Comparison of ENCODE assay signal across 28 mouse cellular contexts in genomic region chr10:18870990-18871389, GRCm38 (mm10). TPM values are rescaled to one million over a fixed set of nuclear protein-coding genes. Genes with fewer than 3 reads are reported as not detected.
DNase-seq lines count a peak whose midpoint lies in the region; ATAC-seq and TF ChIP-seq lines count a peak whose summit lies in the region.
"Had no signal": no experiment of that assay in that cellular context is flagged by ENCODE, and none has a peak within 500 bp of the region (broad histone marks: within the 10 kb centered on the region; RNA-seq: fewer than 3 reads in every experiment).

No protein-coding gene starts in this region.

- H3K27ac ChIP-seq in embryonic facial prominence, embryonic 15.5 days (replicated peaks) = peak overlapping the region; percentile 40; the same call in 1 of the 2 replicates
- no peak overlapping the region for H3K27ac ChIP-seq in intestine, postnatal 0 days (ENCODE audit: low read depth, low read length)
- H3K27ac ChIP-seq: forebrain, embryonic 12.5 days; heart, embryonic 15.5 days; intestine, embryonic 15.5 days; limb, embryonic 15.5 days; neural tube, embryonic 12.5 days had no signal

- H3K9me3 ChIP-seq in embryonic facial prominence, embryonic 15.5 days (replicated peaks) = no peaks in the 10 kb centered on the region
- no peaks in the 10 kb centered on the region for H3K9me3 ChIP-seq in intestine, postnatal 0 days (ENCODE audit: control insufficient read depth)
- H3K9me3 ChIP-seq: forebrain, embryonic 12.5 days; heart, embryonic 15.5 days; intestine, embryonic 15.5 days; limb, embryonic 15.5 days; megakaryocyte, embryonic 14.5 days; neural tube, embryonic 12.5 days had no signal

- H3K4me1 ChIP-seq in lung, adult 2 months (ENCODE audit: control insufficient read depth, insufficient read depth, low read length) = no peaks in the 10 kb centered on the region
- H3K4me1 ChIP-seq in embryonic facial prominence, embryonic 15.5 days = 0 out of 2 replicates have a peak, but pooled peaks cover 9% of the 10 kb centered on the region
- H3K4me1 ChIP-seq in intestine, postnatal 0 days (replicated peaks; ENCODE audit: control insufficient read depth, insufficient read depth, low read length) = no peaks in the 10 kb centered on the region; the same call in 1 of the 2 replicates
- H3K4me1 ChIP-seq: forebrain, embryonic 12.5 days; intestine, embryonic 15.5 days; limb, embryonic 15.5 days; megakaryocyte, embryonic 14.5 days; neural tube, embryonic 12.5 days had no signal

- no peak overlapping the region for H3K4me3 ChIP-seq in lung, adult 2 months (replicated peaks; ENCODE audit: extremely low read depth, low read depth, low read length)
- no peak overlapping the region for H3K4me3 ChIP-seq in embryonic facial prominence, embryonic 15.5 days (replicated peaks)
- H3K4me3 ChIP-seq in intestine, postnatal 0 days (ENCODE audit: low read depth, low read length) = no peak overlapping the region
- H3K4me3 ChIP-seq: erythroblast, embryonic 14.5 days; forebrain, embryonic 12.5 days; heart, embryonic 15.5 days; intestine, embryonic 15.5 days; limb, embryonic 15.5 days; megakaryocyte, embryonic 14.5 days; neural tube, embryonic 12.5 days had no signal

- H3K27me3 ChIP-seq in embryonic facial prominence, embryonic 15.5 days = no peaks in the 10 kb centered on the region
- no peaks in the 10 kb centered on the region for H3K27me3 ChIP-seq in intestine, postnatal 0 days (replicated peaks; ENCODE audit: control insufficient read depth, insufficient read depth, low read length)
- H3K27me3 ChIP-seq: forebrain, embryonic 12.5 days; heart, embryonic 15.5 days; intestine, embryonic 15.5 days; limb, embryonic 15.5 days; neural tube, embryonic 12.5 days had no signal

- no peak for TF ChIP-seq CTCF in lung, adult 2 months (IDR thresholded peaks at IDR 0.05; ENCODE audit: insufficient read depth, low read length)
- no peak for TF ChIP-seq CTCF in intestine, postnatal 0 days (IDR thresholded peaks at IDR 0.05; ENCODE audit: low read depth)

- H3K9ac ChIP-seq in embryonic facial prominence, embryonic 15.5 days = no peak overlapping the region
- H3K9ac ChIP-seq in intestine, postnatal 0 days (ENCODE audit: low read depth, low read length) = no peak overlapping the region
- H3K9ac ChIP-seq: forebrain, embryonic 12.5 days; heart, embryonic 15.5 days; intestine, embryonic 15.5 days; limb, embryonic 15.5 days; lung, embryonic 14.5 days; neural tube, embryonic 12.5 days had no signal

- peak; percentile 10 for DNase-seq in lung, postnatal 10 days
- DNase-seq in lung, adult 2 months = no peak
- DNase-seq in left cerebral cortex, adult 18-20 months (ENCODE audit: low spot score in 2 of 2) = no peak
- no peak for DNase-seq in thymus, postnatal 4 days
- DNase-seq: adrenal gland, adult 2 months; cerebellum, adult 11 months; cerebellum, adult 9-11 months; gastrocnemius, postnatal 36 days; kidney, postnatal 4 days; left cerebral cortex, postnatal 4 days; lung, embryonic 14.5 days; midbrain, embryonic 14.5 days; retina, postnatal 1 day; right cerebral cortex, postnatal 25 days; spleen, adult 18-20 months; thymus, adult 18-20 months; thymus, postnatal 36 days had no signal

- no peaks in the 10 kb centered on the region for H3K36me3 ChIP-seq in embryonic facial prominence, embryonic 15.5 days
- H3K36me3 ChIP-seq in intestine, postnatal 0 days (ENCODE audit: control insufficient read depth, insufficient read depth) = no peaks in the 10 kb centered on the region
- H3K36me3 ChIP-seq: forebrain, embryonic 12.5 days; heart, embryonic 15.5 days; intestine, embryonic 15.5 days; limb, embryonic 15.5 days; neural tube, embryonic 12.5 days had no signal

- whole genome bisulfite sequencing in lung, adult 2 months = 44% methylated on average over 2 of the region's 2 CpGs
- WGBS in embryonic facial prominence, embryonic 15.5 days = 64% methylated on average over 2 of the region's 2 CpGs
- 25% methylated on average over 2 of the region's 2 CpGs for WGBS in intestine, postnatal 0 days

- no peak for ATAC-seq in embryonic facial prominence, embryonic 15.5 days (ENCODE audit: insufficient number of reproducible peaks, low FRiP score, low TSS enrichment, low read depth)
- peak; percentile 82 for ATAC-seq in megakaryocyte-erythroid progenitor cell, adult 5-6 weeks (replicated peaks; ENCODE audit: low FRiP score, low TSS enrichment, poor library complexity, severe bottlenecking)
- ATAC-seq in intestine, postnatal 0 days = no peak
- ATAC-seq: hindbrain, embryonic 16.5 days; intestine, embryonic 15.5 days had no signal

- H3K4me2 ChIP-seq in embryonic facial prominence, embryonic 15.5 days (replicated peaks) = no peak overlapping the region
- no peak overlapping the region for H3K4me2 ChIP-seq in intestine, postnatal 0 days (replicated peaks; ENCODE audit: low read depth)
- H3K4me2 ChIP-seq: forebrain, embryonic 12.5 days; heart, embryonic 15.5 days; intestine, embryonic 15.5 days; limb, embryonic 15.5 days; lung, embryonic 14.5 days; neural tube, embryonic 12.5 days had no signal

- TF ChIP-seq POLR2A in lung, adult 2 months (IDR thresholded peaks at IDR 0.05; ENCODE audit: borderline replicate concordance, extremely low read depth, low read depth, low read length) = no peak

RNA-seq across cellular contexts. Expression of gene Perp, which starts 26.2 kb away (rescaled TPM):
- polyA plus RNA-seq in lung, adult 2 months (2012; rRNA removed) = 37.3 and 154 TPM in 2 replicates
- 556 and 591 TPM in 2 replicates for polyA plus RNA-seq in embryonic facial prominence, embryonic 15.5 days (2015; fragmentation: Nextera tagmentation; extraction: Ambion mirVana)
- not detected in 2 replicates for total RNA-seq in megakaryocyte-erythroid progenitor cell, adult 5-6 weeks (2014; fragmentation: Nextera tagmentation)
- total RNA-seq in megakaryocyte-erythroid progenitor cell, adult 5-6 weeks (2017) = 0.88 and 1.1 TPM in 2 replicates
- 223 and 244 TPM in 2 replicates for polyA plus RNA-seq in intestine, postnatal 0 days (2015; fragmentation: Nextera tagmentation; extraction: Ambion mirVana)
- 1 to 10 TPM; 3.5 to 4.2 TPM for total RNA-seq in left cerebral cortex, adult 18-20 months (2021)
- polyA plus RNA-seq: erythroblast, embryonic 14.5 days had no signal
